Mouse (Mus musculus) embryonic fibroblast, embryonic 13.5 days (primary cell): ENCODE measurements around the gene Twnk.

Source experiments
- CTCF ChIP-seq: IDR thresholded peaks from 2 replicates; pipeline ENCODE4 v1.5.1; 2011; ENCODE audit warnings: mild to moderate bottlenecking, control low read depth, low read length, moderate library complexity, borderline replicate concordance; ENCODE audit not compliant: insufficient read depth
- POLR2A ChIP-seq: IDR thresholded peaks from 2 replicates; pipeline ENCODE4 v1.6.1; 2011; ENCODE audit warnings: low read depth, mild to moderate bottlenecking, control low read depth, low read length, moderate library complexity

DNA sequence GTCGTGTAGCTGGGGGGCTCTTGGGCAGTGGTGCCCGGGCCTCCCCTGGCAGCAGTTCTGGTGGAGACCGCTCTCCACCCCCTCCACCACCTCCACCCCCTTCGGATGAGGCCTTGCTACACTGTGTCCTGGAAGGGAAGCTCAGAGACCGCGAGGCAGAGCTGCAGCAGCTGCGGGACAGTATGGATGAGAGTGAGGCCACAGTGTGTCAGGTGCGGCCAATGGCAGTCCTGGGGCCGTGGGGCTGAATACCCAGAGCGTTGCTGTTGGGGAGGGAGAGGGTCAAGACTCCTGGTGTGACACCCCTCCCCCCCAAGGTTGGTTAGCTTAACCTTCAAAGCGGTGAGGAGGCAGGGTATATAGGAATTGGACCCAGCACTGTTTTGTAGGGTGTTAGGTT, 18.5 kb downstream of the Twnk start:
- no peak for TF ChIP-seq CTCF
- no peak for TF ChIP-seq POLR2A
